Mouse (Mus musculus): ENCODE data around the gene Magi2.

DNA sequence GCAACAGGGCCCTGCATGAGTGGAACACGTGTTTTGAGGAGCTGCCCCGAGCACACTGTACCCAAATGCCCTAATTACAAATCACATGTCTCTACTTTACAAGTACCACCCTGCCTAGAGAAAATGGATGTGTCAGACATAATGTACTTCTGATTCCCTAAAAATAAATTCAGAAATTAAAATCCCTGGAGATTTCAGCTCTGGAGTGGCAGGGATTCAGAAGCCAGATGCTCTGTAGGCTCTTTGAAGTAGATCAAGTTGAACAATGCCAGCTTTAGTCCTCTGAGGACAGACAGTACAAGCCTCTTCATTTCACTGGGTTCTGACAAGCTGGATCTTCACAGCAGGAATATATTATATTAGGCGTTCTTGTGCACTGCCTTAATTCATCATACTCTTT lies 326.7 kb downstream of the Magi2 start:
- TF ChIP-seq E2F4 (IDR thresholded peaks at IDR 0.05; ENCODE audit: insufficient read depth), result no peak
- no peak for TF ChIP-seq POLR2A (IDR thresholded peaks at IDR 0.05; ENCODE audit: insufficient read length, low read depth)
- TF ChIP-seq SRF (IDR thresholded peaks at IDR 0.05; ENCODE audit: control insufficient read depth, insufficient read length, low read depth), result no peak
- TF ChIP-seq USF1 (IDR thresholded peaks at IDR 0.05; ENCODE audit: low read depth), result no peak
- no peak for TF ChIP-seq TCF12 (IDR thresholded peaks at IDR 0.05; ENCODE audit: insufficient read depth, poor library complexity, severe bottlenecking)
- TF ChIP-seq MAX (IDR thresholded peaks at IDR 0.05; ENCODE audit: low read depth), result no peak
- TF ChIP-seq POLR2AphosphoS2 (IDR thresholded peaks at IDR 0.05; ENCODE audit: insufficient read length, low read depth), result no peak
- TF ChIP-seq CEBPB (IDR thresholded peaks at IDR 0.05; ENCODE audit: insufficient read depth, poor library complexity, severe bottlenecking), result no peak
- no peak for TF ChIP-seq MYOG (IDR thresholded peaks at IDR 0.05; ENCODE audit: control insufficient read depth in 1 of 3, insufficient read depth in 1 of 3, insufficient read length in 2 of 3, low read depth in 2 of 3)
- TF ChIP-seq MYOD1 (IDR thresholded peaks at IDR 0.05; ENCODE audit: control insufficient read depth in 1 of 3, insufficient read length in 2 of 3, low read depth in 2 of 3), result no peak
- no peak for TF ChIP-seq TCF3 (IDR thresholded peaks at IDR 0.05; ENCODE audit: insufficient read length, low read depth)
- no peak for TF ChIP-seq REST (IDR thresholded peaks at IDR 0.05; ENCODE audit: insufficient read depth, insufficient read length)

All from myocyte (in vitro differentiated cells).